Mouse (Mus musculus): ENCODE data around the gene Hist1h2ah. TPM values are rescaled to one million over a fixed set of nuclear protein-coding genes. Genes with fewer than 3 reads are reported as not detected.

Gene Hist1h2ah
- total RNA-seq, 2 experiments from 2014 or later: 0.91 to 145 TPM

DNA sequence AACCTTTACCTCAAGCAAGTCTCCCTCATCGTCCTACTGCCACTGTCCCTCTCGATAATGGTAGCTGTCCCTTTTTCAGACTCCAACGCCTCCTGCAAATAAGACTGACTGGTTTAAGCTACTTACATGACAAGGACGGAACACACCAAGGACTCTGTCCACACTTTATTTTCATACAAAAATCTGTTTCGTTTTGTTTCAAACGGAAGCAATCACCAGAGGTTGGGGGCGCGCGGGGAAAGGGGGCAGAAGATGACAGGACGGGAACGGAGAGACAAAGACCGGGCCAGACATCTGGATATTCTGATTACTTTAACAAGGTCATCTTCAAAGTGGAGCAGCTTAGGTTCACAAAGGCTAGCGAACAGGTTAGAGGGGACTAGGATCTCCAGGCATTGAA, 21.7 kb downstream of the Hist1h2ah start:
- no peak for ATAC-seq (ENCODE audit: poor library complexity, severe bottlenecking)

- ATAC-seq (ENCODE audit: poor library complexity, severe bottlenecking): no peak
Measured at GRCm38 (mm10) chr13:22009642-22010041, 25.7 kb downstream of the Hist1h2ah start, which contains the start of gene Prss16. TSS of gene Prss16 (minus strand) at chr13:22009742.

DNA sequence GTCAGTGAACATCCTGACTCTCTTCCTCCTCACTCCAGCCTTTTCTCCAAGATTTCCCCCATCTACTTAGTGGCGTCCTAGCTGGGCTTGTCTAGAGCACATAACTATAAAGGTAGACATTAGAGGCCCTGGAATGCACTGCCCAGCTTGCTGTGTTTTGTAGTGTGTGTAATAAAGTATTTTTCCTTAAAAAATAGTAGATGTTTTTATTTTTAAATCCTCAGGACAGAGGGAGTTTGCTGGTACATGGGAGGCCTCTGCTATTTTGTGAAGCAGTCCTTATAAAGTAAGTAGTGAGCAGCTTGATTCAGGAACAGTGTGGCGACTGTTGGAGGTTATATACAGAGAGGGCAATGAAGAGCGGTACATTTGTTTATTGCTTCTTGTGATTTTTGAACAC, 26.7 kb downstream of the Hist1h2ah start:
- ATAC-seq (ENCODE audit: poor library complexity, severe bottlenecking): no peak

DNA sequence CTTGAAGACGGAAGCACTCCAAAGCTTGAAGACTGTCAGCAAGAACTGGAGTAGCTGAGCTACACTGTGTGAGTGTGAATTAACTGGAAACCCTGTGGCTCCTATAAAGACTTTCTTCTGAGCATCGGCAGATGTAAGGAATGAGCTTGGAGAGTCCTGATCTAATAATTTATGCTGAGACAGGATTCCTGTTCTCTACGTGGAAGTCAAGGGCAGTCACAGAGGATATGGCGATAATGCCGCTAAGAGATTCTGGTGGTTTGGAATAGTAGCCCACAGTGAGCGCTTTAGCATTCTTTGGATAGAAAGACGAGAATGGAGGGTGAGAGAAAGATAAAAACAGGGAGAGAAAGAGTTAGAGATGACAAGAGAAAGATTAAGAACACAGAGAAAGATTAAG, 27.5 kb downstream of the Hist1h2ah start:
- no peak for ATAC-seq (ENCODE audit: poor library complexity, severe bottlenecking)

DNA sequence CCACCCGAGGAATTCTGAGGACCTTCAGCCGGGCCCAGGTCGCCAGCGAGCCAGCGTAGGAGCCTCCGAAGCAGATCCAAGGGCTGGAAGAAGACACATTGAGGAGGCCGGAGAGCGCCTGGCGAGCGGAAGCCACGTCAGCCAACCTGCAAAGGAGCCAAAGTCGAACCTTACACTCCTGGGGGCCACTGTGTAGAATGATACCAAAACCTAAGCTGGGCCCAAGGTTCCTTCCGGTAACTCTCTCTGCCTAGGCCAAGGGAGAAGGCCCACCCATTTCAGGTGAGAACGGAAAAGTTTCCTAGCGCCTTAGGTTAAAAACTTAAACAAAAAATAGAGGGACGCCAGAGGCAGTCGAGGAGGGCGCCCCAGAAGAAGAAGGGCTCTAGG, 28.3 kb downstream of the Hist1h2ah start:
- ATAC-seq (ENCODE audit: poor library complexity, severe bottlenecking): no peak

GRCm38 (mm10) chr13:22006334-22007120, 28.8 kb downstream of the Hist1h2ah start:
- ATAC-seq (ENCODE audit: poor library complexity, severe bottlenecking): peak; percentile 56

DNA sequence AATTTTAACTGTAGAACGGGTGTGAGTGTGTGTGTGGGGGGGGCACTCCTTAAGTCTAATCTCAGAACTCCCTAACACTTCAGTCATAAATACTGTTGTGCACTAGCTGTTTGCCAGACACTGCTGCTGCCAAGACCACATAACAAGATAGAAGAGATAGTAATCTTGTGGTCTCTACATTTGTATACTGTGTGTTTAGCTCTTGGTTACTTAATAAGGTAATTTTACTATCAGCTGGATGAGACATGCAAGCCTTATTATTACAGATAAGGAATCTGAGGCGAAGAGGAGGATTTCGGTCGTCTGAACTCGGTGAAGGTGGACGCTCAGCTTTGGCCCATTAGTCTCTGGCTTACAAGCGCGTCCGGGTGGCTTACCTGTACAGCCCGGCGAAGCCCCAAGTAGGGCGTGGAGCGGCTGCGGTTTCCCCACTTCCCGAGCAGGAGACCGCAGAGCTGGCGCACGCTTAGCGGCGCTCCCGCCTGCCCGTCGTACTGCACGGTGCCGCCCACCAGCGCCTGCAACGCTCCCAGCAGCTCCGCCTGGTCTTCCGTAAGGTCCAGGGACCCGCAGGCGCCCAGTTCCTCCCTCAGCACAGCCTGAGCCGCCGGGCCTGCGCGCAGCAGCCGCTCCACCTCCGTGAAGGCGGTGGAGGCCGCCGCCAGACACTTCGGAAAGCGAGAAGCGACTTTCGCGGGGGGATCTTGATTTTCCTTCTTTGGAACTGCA, 29.6 kb downstream of the Hist1h2ah start:
- peak; percentile 67 for ATAC-seq (ENCODE audit: poor library complexity, severe bottlenecking)

- ATAC-seq (ENCODE audit: poor library complexity, severe bottlenecking): peak; percentile 51
Measured at GRCm38 (mm10) chr13:22001823-22002222, 33.5 kb downstream of the Hist1h2ah start.

DNA sequence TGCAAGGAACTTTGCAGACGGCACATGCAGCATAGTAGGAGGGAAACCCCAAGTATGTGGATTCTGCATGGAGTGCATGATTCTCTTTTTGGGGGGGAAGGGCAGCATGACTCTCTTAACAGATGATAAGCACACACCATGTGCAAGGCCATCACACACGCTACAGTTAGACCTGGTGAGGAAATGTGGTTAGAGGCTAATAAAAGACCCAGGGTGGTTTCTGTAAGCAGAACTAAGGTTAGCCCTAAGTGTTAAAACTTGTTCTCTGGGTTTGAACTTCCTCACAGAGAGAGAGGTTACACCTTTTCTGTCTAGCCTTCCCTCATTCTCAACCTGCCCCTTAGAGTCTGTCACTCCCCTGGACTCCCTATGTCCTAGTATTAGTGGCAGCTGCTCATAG, 34.0 kb downstream of the Hist1h2ah start:
- peak; percentile 16 for ATAC-seq (ENCODE audit: poor library complexity, severe bottlenecking)

- ATAC-seq (ENCODE audit: poor library complexity, severe bottlenecking): no peak
Measured at GRCm38 (mm10) chr13:21999147-21999546, 36.2 kb downstream of the Hist1h2ah start.

- ATAC-seq (ENCODE audit: poor library complexity, severe bottlenecking): no peak
Measured at GRCm38 (mm10) chr13:21998412-21998811, 37.0 kb downstream of the Hist1h2ah start.

- ATAC-seq (ENCODE audit: poor library complexity, severe bottlenecking): no peak
Measured at GRCm38 (mm10) chr13:21997821-21998220, 37.5 kb downstream of the Hist1h2ah start.

DNA sequence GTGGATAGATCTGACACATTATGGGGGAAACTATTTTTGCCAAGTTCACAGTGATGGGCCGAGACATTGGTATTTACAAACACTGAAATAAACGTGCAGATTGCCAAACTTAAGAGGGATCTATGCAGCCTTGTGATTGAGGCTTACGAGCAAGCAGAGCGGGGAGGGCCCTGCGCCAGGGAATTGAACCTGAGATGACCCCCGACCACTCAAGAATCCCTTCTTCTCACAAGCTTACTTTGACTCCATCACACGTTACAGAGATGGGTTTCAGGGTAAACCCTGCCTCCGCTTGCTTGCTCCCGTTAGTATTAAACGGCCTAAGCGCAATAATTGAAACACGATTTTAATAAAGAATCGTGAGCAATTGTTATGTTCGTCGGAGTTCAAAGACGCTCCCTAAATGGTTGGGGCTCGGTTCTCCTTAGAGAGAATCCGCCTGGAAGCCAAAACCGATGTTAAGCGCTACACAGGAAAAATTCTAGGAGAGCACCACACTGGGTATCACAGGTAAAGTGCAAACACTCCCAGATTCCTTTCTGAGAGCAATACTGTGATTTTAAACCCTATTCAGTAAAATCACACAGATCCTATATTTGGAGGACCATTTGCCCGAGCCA, 38.1 kb downstream of the Hist1h2ah start:
- no peak for ATAC-seq (ENCODE audit: poor library complexity, severe bottlenecking)

- ATAC-seq (ENCODE audit: poor library complexity, severe bottlenecking): no peak
Measured at GRCm38 (mm10) chr13:21996840-21997185, 38.6 kb downstream of the Hist1h2ah start.

- ATAC-seq (ENCODE audit: poor library complexity, severe bottlenecking): 0 out of 2 replicates have a peak, but pooled peaks have one; percentile 13
Measured at GRCm38 (mm10) chr13:21996101-21996839, 39.1 kb downstream of the Hist1h2ah start.

GRCm38 (mm10) chr13:21995331-21995914, 39.9 kb downstream of the Hist1h2ah start:
- peak; percentile 73 for ATAC-seq (ENCODE audit: poor library complexity, severe bottlenecking)

GRCm38 (mm10) chr13:21994896-21995295, 40.5 kb downstream of the Hist1h2ah start:
- ATAC-seq (ENCODE audit: poor library complexity, severe bottlenecking): 0 out of 2 replicates have a peak, but pooled peaks have one; percentile 13

DNA sequence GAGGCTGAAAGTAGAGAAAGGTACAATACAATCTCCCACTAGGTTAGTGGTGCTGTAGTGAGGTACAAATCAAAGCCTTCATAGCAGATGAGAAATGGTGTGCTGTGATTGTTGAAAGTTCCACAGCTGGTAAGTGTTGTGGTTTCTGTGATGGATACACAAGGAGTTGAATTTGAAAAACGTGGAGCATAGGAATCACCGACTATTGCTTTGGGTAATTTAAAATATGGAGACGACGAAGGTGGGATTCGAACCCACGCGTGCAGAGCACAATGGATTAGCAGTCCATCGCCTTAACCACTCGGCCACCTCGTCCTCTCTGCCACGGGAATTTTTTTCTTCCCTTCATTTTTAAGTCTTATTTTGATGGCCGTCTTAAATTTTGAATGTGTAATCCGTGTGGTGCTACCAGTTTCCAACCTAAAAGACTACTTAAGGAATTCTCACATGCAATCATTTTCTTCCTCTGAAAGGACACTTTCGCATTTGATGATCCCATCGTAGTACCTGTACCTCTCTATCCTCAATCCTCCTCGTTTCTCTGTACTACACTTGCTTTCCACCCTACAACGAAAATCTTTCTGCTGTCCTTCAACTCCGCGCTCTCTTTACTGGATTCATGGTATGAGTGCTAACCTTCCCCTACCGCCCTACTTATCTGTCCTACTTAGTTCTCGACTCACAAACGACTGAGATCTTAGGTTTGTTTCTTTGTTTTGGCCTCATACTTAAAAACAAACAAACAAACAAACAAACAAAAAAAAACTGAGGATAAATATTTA, 41.2 kb downstream of the Hist1h2ah start:
- no peak for ATAC-seq (ENCODE audit: poor library complexity, severe bottlenecking)

DNA sequence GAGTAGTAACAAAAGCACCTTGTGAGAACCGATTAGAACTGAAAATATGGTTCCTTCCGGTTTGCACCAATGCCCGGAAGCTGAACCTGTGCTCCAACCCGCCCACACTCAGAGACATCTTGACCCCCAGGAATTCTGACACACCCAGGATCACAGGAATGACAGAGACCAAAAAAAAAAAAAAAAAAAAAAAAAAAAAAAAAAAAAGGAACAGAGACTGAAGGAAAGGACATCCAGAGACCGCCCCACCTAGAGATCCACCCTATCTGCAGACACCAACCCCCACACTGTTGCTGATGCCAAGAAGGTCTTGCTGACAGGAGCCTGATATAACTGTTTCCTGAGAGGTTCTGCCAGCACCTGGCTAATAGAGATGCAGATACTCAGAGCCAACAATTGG, 42.8 kb downstream of the Hist1h2ah start:
- ATAC-seq (ENCODE audit: poor library complexity, severe bottlenecking): no peak
